Mouse (Mus musculus) lung, adult 18-20 months (tissue): ENCODE measurements at regions not wholly inside any gene's neighbourhood (a gene's known extent, or its start where the extent isn't known, plus 50 kb on each side); places are given as distances from the start of the nearest gene placed in this dataset.

Source experiments
- DNase-seq, 2 experiments: peaks; one replicate each; pipeline ENCODE4 v3.0.0; 2022; ENCODE audit warnings: mixed read lengths in 2 of 2

- DNase-seq, result no peak
These were observed 68.0 kb upstream of the Cnot2 start for GRCm38 (mm10) chr10:116649287-116649686.

GRCm38 (mm10) chr10:116646035-116646434 is 64.7 kb upstream of the Cnot2 start:
- no peak for DNase-seq

DNA sequence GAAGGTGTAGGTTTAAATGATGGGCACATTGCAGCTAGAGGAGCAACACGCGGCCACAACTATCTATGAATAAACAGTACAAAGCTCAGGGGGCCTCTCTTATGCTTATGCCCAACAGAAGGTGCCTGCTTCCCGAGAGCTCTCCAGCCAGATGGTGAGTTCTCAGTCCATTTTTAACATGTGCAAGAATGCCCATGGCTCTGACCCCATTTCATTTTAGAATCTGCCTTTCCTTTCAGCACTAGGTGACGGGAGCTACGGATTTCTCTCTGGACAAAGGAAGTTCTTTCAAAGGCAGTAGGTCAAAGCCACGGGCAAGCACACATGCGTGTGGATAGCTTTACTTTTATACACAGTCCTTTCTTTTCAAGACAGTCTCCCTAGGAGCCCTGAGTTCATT is 64.3 kb upstream of the Cnot2 start:
- DNase-seq, result no peak

DNA sequence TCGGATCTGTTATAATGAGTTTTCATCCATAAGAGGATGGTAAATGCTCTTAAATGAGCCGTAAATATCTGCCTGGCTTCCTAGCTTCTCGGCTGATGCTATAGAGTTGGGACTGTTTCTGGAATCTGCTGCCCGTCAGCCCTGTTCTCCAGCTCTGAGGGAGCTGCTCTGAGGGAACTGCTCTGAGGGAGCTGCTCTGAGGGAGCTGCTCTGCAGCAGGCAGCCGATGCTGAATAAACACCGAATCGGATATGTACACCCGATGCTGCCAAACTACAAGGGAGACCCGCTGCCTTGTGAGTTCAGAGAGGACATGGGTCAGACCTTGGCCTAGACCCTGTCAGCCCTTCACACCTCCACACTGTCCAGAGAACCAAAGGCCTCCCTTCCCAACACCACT is 63.8 kb upstream of the Cnot2 start:
- no peak for DNase-seq
